In the genomic region with DNA sequence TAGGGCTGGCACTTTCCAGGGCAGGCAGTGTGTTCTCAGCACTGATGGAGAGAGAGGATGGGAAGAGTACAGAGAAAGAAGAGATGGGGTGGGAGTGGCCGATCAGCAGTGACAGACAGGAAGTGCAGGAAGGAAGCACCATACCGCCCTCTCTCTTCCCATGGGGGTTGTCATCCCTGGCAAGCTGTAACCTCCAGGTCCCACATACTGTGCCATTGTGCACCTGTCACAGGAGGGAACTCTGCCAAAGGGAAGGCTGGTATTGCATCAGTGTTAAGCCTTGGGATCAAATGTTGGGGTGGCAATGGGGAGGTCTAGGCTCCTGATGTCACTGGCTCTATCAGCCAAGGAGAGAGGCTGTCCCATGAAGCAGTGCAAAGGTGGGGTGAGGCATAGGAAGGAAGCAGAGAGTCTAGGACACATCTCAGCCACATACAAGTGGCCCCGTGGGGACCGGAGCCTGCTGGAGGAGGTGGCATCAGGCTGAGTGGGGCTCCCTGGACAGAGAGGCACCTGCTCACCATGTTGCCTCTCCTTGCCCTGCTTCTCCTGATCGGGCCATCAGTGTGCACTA, we compare ENCODE assay signal across 14 mouse cellular contexts. TPM values are rescaled to one million over a fixed set of nuclear protein-coding genes. Genes with fewer than 3 reads are reported as not detected.
DNase-seq lines count a peak whose midpoint lies in the region; ATAC-seq and TF ChIP-seq lines count a peak whose summit lies in the region.
"Had no signal": no experiment of that assay in that cellular context is flagged by ENCODE, and none has a peak within 500 bp of the region (broad histone marks: within the 10 kb centered on the region; RNA-seq: fewer than 3 reads in every experiment).

A gene (plus strand): TSS at position 352 of the 574 bp plus-strand sequence.

- TF ChIP-seq CTCF in forebrain, postnatal 0 days (IDR thresholded peaks at IDR 0.05; ENCODE audit: low read depth) = 0 out of 2 replicates have a peak, but pooled peaks have one; percentile 2
- no peak for TF ChIP-seq CTCF in spleen, adult 2 months (IDR thresholded peaks at IDR 0.05; ENCODE audit: extremely low read depth, insufficient read depth, insufficient read length, insufficient replicate concordance)

- WGBS in forebrain, postnatal 0 days = 71% methylated on average over 5 of the region's 5 CpGs
- 68% methylated on average over 5 of the region's 5 CpGs for WGBS in forebrain, embryonic 14.5 days
- WGBS in spleen, adult 2 months = 2% methylated on average over 5 of the region's 5 CpGs
- WGBS in embryonic facial prominence, embryonic 14.5 days = 71% methylated on average over 5 of the region's 5 CpGs
- WGBS in intestine, embryonic 16.5 days = 68% methylated on average over 5 of the region's 5 CpGs
- WGBS in forebrain, embryonic 16.5 days = 72% methylated on average over 5 of the region's 5 CpGs

- H3K27ac ChIP-seq in forebrain, postnatal 0 days (ENCODE audit: low read depth, low read length) = no peak within 1 kb of the TSS
- H3K27ac ChIP-seq in forebrain, embryonic 14.5 days (ENCODE audit: low read depth, low read length) = no peak within 1 kb of the TSS
- peak within 1 kb of the TSS; percentile 96 for H3K27ac ChIP-seq in spleen, adult 2 months (ENCODE audit: insufficient read depth, low read length)
- H3K27ac ChIP-seq in embryonic facial prominence, embryonic 14.5 days (replicated peaks; ENCODE audit: low read depth, low read length) = no peak within 1 kb of the TSS
- no peak within 1 kb of the TSS for H3K27ac ChIP-seq in intestine, embryonic 16.5 days (ENCODE audit: low read length)
- H3K27ac ChIP-seq in forebrain, embryonic 16.5 days (ENCODE audit: low read length) = no peak within 1 kb of the TSS
- H3K27ac ChIP-seq: hindbrain, embryonic 12.5 days; left cerebral cortex, adult 2 months; liver, embryonic 14.5 days; midbrain, embryonic 10.5 days had no signal

- H3K36me3 ChIP-seq in forebrain, postnatal 0 days (ENCODE audit: insufficient read depth) = peaks cover 3% of the 10 kb centered on the region; the same call in 1 of the 2 replicates
- no peaks in the 10 kb centered on the region for H3K36me3 ChIP-seq in forebrain, embryonic 14.5 days (ENCODE audit: control insufficient read depth, insufficient read depth, low read length)
- H3K36me3 ChIP-seq in spleen, adult 2 months (ENCODE audit: control insufficient read depth, insufficient read depth, low read length) = no peaks in the 10 kb centered on the region
- 0 out of 2 replicates have a peak, but pooled peaks cover 4% of the 10 kb centered on the region for H3K36me3 ChIP-seq in embryonic facial prominence, embryonic 14.5 days (ENCODE audit: control insufficient read depth, insufficient read depth, low read length)
- H3K36me3 ChIP-seq in intestine, embryonic 16.5 days (ENCODE audit: control insufficient read depth, insufficient read depth, low read length) = no peaks in the 10 kb centered on the region
- no peaks in the 10 kb centered on the region for H3K36me3 ChIP-seq in forebrain, embryonic 16.5 days (ENCODE audit: control insufficient read depth, insufficient read depth)
- H3K36me3 ChIP-seq: hindbrain, embryonic 12.5 days had no signal

- no peak within 1 kb of the TSS for H3K4me2 ChIP-seq in forebrain, postnatal 0 days (ENCODE audit: low read depth)
- H3K4me2 ChIP-seq in forebrain, embryonic 14.5 days (ENCODE audit: low read length) = no peak within 1 kb of the TSS
- no peak within 1 kb of the TSS for H3K4me2 ChIP-seq in embryonic facial prominence, embryonic 14.5 days (ENCODE audit: low read depth, low read length)
- no peak within 1 kb of the TSS for H3K4me2 ChIP-seq in intestine, embryonic 16.5 days (ENCODE audit: low read depth, low read length)
- H3K4me2 ChIP-seq in forebrain, embryonic 16.5 days (ENCODE audit: low read length) = no peak within 1 kb of the TSS
- H3K4me2 ChIP-seq: hindbrain, embryonic 12.5 days had no signal

- H3K4me3 ChIP-seq in forebrain, postnatal 0 days (ENCODE audit: low read depth, low read length) = no peak within 1 kb of the TSS
- H3K4me3 ChIP-seq in forebrain, embryonic 14.5 days (ENCODE audit: low read depth, low read length) = no peak within 1 kb of the TSS
- no peak within 1 kb of the TSS for H3K4me3 ChIP-seq in spleen, adult 2 months (ENCODE audit: extremely low read depth, insufficient read depth, insufficient read length)
- no peak within 1 kb of the TSS for H3K4me3 ChIP-seq in embryonic facial prominence, embryonic 14.5 days (ENCODE audit: low read depth, low read length)
- no peak within 1 kb of the TSS for H3K4me3 ChIP-seq in intestine, embryonic 16.5 days (ENCODE audit: low read length)
- no peak within 1 kb of the TSS for H3K4me3 ChIP-seq in forebrain, embryonic 16.5 days (replicated peaks; ENCODE audit: low read length)
- H3K4me3 ChIP-seq: hindbrain, embryonic 12.5 days; left cerebral cortex, adult 2 months had no signal

- H3K9me3 ChIP-seq in forebrain, postnatal 0 days (ENCODE audit: low read length) = no peaks in the 10 kb centered on the region
- H3K9me3 ChIP-seq in forebrain, embryonic 14.5 days (replicated peaks; ENCODE audit: control insufficient read depth, low read length) = no peaks in the 10 kb centered on the region
- H3K9me3 ChIP-seq in embryonic facial prominence, embryonic 14.5 days (ENCODE audit: control insufficient read depth, low read length) = no peaks in the 10 kb centered on the region
- H3K9me3 ChIP-seq in intestine, embryonic 16.5 days (ENCODE audit: control insufficient read depth, low read length) = no peaks in the 10 kb centered on the region
- H3K9me3 ChIP-seq in forebrain, embryonic 16.5 days (ENCODE audit: control insufficient read depth, low read length) = no peaks in the 10 kb centered on the region
- H3K9me3 ChIP-seq: hindbrain, embryonic 12.5 days; midbrain, embryonic 10.5 days had no signal

- no peak for DNase-seq in forebrain, postnatal 0 days
- DNase-seq in forebrain, embryonic 14.5 days (ENCODE audit: low spot score) = no peak
- peak in 1 of 2 experiments; percentile 42 for DNase-seq in spleen, adult 2 months (ENCODE audit: low read depth in 1 of 2, low spot score in 2 of 2)
- no peak for DNase-seq in spleen, adult 12 weeks (ENCODE audit: low spot score)
- DNase-seq in embryonic facial prominence, embryonic 14.5 days (ENCODE audit: low spot score) = peak; percentile 50
- no peak for DNase-seq in adrenal gland, adult 8-10 months
- DNase-seq: kidney, postnatal 10 days; right cerebral cortex, postnatal 14 days had no signal

- peaks cover 3% of the 10 kb centered on the region; the same call in 1 of the 2 replicates for H3K27me3 ChIP-seq in forebrain, postnatal 0 days (ENCODE audit: insufficient read depth, low read length)
- no peaks in the 10 kb centered on the region for H3K27me3 ChIP-seq in forebrain, embryonic 14.5 days (replicated peaks; ENCODE audit: control insufficient read depth, insufficient read depth, low read length)
- H3K27me3 ChIP-seq in spleen, adult 2 months (ENCODE audit: control insufficient read depth, insufficient read depth, low read length) = no peaks in the 10 kb centered on the region
- H3K27me3 ChIP-seq in embryonic facial prominence, embryonic 14.5 days (replicated peaks; ENCODE audit: control insufficient read depth, insufficient read depth, low read length) = no peaks in the 10 kb centered on the region
- H3K27me3 ChIP-seq in intestine, embryonic 16.5 days (replicated peaks; ENCODE audit: control insufficient read depth, insufficient read depth, low read length) = no peaks in the 10 kb centered on the region
- no peaks in the 10 kb centered on the region for H3K27me3 ChIP-seq in forebrain, embryonic 16.5 days (replicated peaks; ENCODE audit: control insufficient read depth, insufficient read depth, low read length)

- H3K9ac ChIP-seq in forebrain, postnatal 0 days = no peak within 1 kb of the TSS
- no peak within 1 kb of the TSS for H3K9ac ChIP-seq in forebrain, embryonic 14.5 days (ENCODE audit: low read length)
- H3K9ac ChIP-seq in embryonic facial prominence, embryonic 14.5 days (ENCODE audit: low read depth, low read length) = no peak within 1 kb of the TSS
- H3K9ac ChIP-seq in intestine, embryonic 16.5 days (ENCODE audit: low read depth, low read length) = no peak within 1 kb of the TSS
- no peak within 1 kb of the TSS for H3K9ac ChIP-seq in forebrain, embryonic 16.5 days (replicated peaks; ENCODE audit: low read depth, low read length)
- H3K9ac ChIP-seq: hindbrain, embryonic 12.5 days; liver, embryonic 14.5 days had no signal

- no peak for TF ChIP-seq POLR2A in spleen, adult 2 months (IDR thresholded peaks at IDR 0.05; ENCODE audit: low read depth, low read length)

- H3K4me1 ChIP-seq in forebrain, postnatal 0 days (ENCODE audit: insufficient read depth) = 0 out of 2 replicates have a peak, but pooled peaks cover 3% of the 10 kb centered on the region
- H3K4me1 ChIP-seq in forebrain, embryonic 14.5 days (ENCODE audit: control insufficient read depth, insufficient read depth, low read length) = peaks cover 10% of the 10 kb centered on the region
- peaks cover 15% of the 10 kb centered on the region for H3K4me1 ChIP-seq in spleen, adult 2 months (ENCODE audit: control insufficient read depth, insufficient read depth, insufficient read length)
- H3K4me1 ChIP-seq in embryonic facial prominence, embryonic 14.5 days (ENCODE audit: control insufficient read depth, insufficient read depth, low read length) = peaks cover 4% of the 10 kb centered on the region; the same call in 1 of the 2 replicates
- peaks cover 5% of the 10 kb centered on the region; the same call in 1 of the 2 replicates for H3K4me1 ChIP-seq in intestine, embryonic 16.5 days (ENCODE audit: control insufficient read depth, insufficient read depth, low read length)
- peaks cover 18% of the 10 kb centered on the region for H3K4me1 ChIP-seq in forebrain, embryonic 16.5 days (replicated peaks; ENCODE audit: control insufficient read depth, insufficient read depth, low read length)

- ATAC-seq in forebrain, postnatal 0 days = peak; percentile 23; the same call in 1 of the 2 replicates
- no peak for ATAC-seq in forebrain, embryonic 14.5 days
- ATAC-seq in embryonic facial prominence, embryonic 14.5 days (ENCODE audit: low read depth) = no peak
- no peak for ATAC-seq in intestine, embryonic 16.5 days
- no peak for ATAC-seq in forebrain, embryonic 16.5 days

RNA-seq across cellular contexts. Expression of the gene that starts here (rescaled TPM):
- not detected in 2 replicates for total RNA-seq in forebrain, postnatal 0 days (2014; rRNA removed)
- polyA plus RNA-seq in forebrain, postnatal 0 days (2015; fragmentation: Nextera tagmentation; extraction: Ambion mirVana) = not detected in 2 replicates
- not detected in 2 replicates for polyA plus RNA-seq in forebrain, embryonic 14.5 days (2014; fragmentation: Nextera tagmentation; extraction: Ambion mirVana)
- 0.40 and 0.44 TPM in 2 replicates for polyA plus RNA-seq in spleen, adult 2 months (2012; rRNA removed)
- not detected in 2 replicates for polyA plus RNA-seq in embryonic facial prominence, embryonic 14.5 days (2014; fragmentation: Nextera tagmentation; extraction: Ambion mirVana)
- not detected for total RNA-seq in adrenal gland, adult 8-10 months (2022)
- polyA plus RNA-seq in intestine, embryonic 16.5 days (2015; fragmentation: Nextera tagmentation; extraction: Ambion mirVana) = not detected in 2 replicates
- polyA plus RNA-seq in forebrain, embryonic 16.5 days (2015; fragmentation: Nextera tagmentation; extraction: Ambion mirVana) = 0.20 and 0.23 TPM in 2 replicates
- total RNA-seq: left cerebral cortex, adult 2 months had no signal
- polyA plus RNA-seq: midbrain, embryonic 10.5 days had no signal

Comparison
In these comparisons a context has a peak if more than half of its experiments do, and no peak if none do; other contexts are left out.
1. Peak in ATAC-seq in forebrain, postnatal 0 days; RNA of the gene not detected or under 1 TPM.
2. Peak in DNase-seq in embryonic facial prominence, embryonic 14.5 days; RNA of the gene not detected or under 1 TPM.